Mouse (Mus musculus) thymus, adult 2 months (tissue): ENCODE data around the gene Gm20388.

Experiments used
- CTCF ChIP-seq: fragments of 200-500 bp; IDR thresholded peaks from 2 replicates; pipeline ENCODE4 v1.5.1; 2012; ENCODE audit warnings: mild to moderate bottlenecking, control low read depth, low read length, moderate library complexity, borderline replicate concordance; ENCODE audit not compliant: control insufficient read depth, poor library complexity, insufficient read depth; ENCODE audit errors: extremely low read depth
- POLR2A ChIP-seq: fragments of 200-500 bp; IDR thresholded peaks from 2 replicates; pipeline ENCODE4 v1.6.1; 2012; ENCODE audit warnings: mild to moderate bottlenecking, low read length, control low read depth, moderate library complexity; ENCODE audit not compliant: control insufficient read depth, poor library complexity, insufficient read depth; ENCODE audit errors: extremely low read depth

- TF ChIP-seq CTCF: no peak
- no peak for TF ChIP-seq POLR2A
Measured at GRCm38 (mm10) chr8:122092476-122092875, 2181.8 kb downstream of the Gm20388 start.
